ENCODE assay signal across 16 mouse cellular contexts in genomic region chr16:18552106-18552710, GRCm38 (mm10). TPM values are rescaled to one million over a fixed set of nuclear protein-coding genes. Genes with fewer than 3 reads are reported as not detected.
DNase-seq lines count a peak whose midpoint lies in the region; ATAC-seq and TF ChIP-seq lines count a peak whose summit lies in the region.
"Had no signal": no experiment of that assay in that cellular context is flagged by ENCODE, and none has a peak within 500 bp of the region (broad histone marks: within the 10 kb centered on the region; RNA-seq: fewer than 3 reads in every experiment).

No protein-coding gene starts in this region.

- H3K27me3 ChIP-seq in hindbrain, embryonic 12.5 days = peaks cover 3% of the 10 kb centered on the region; the same call in 1 of the 2 replicates
- no peaks in the 10 kb centered on the region for H3K27me3 ChIP-seq in hindbrain, postnatal 0 days (ENCODE audit: insufficient read depth, low read length)
- H3K27me3 ChIP-seq in midbrain, embryonic 10.5 days (ENCODE audit: low read depth, poor library complexity, severe bottlenecking) = peaks cover 5% of the 10 kb centered on the region; the same call in 1 of the 2 replicates
- no peaks in the 10 kb centered on the region for H3K27me3 ChIP-seq in midbrain, embryonic 13.5 days
- H3K27me3 ChIP-seq: lung, embryonic 15.5 days had no signal

- no peak for DNase-seq in hindbrain, postnatal 0 days (ENCODE audit: low spot score)
- DNase-seq in midbrain, embryonic 10.5 days (ENCODE audit: low spot score) = no peak
- peak; percentile 43 for DNase-seq in embryo, embryonic 11 days
- peak; percentile 38 for DNase-seq in mesoderm, embryonic 11.5 days (ENCODE audit: low read depth, low spot score)
- DNase-seq in retina, postnatal 1 day = no peak
- no peak for DNase-seq in left cerebral cortex, adult 9 months (ENCODE audit: low spot score in 2 of 2)
- DNase-seq: cerebellum, postnatal 10 days; gastrocnemius, postnatal 10 days; heart, postnatal 10 days; thymus, postnatal 4 days had no signal

- peak; percentile 46 for ATAC-seq in hindbrain, embryonic 12.5 days (ENCODE audit: low FRiP score)
- no peak for ATAC-seq in hindbrain, postnatal 0 days
- no peak for ATAC-seq in midbrain, embryonic 13.5 days

- no peak overlapping the region for H3K9ac ChIP-seq in hindbrain, embryonic 12.5 days
- no peak overlapping the region for H3K9ac ChIP-seq in hindbrain, postnatal 0 days (replicated peaks; ENCODE audit: low read length)
- H3K9ac ChIP-seq in midbrain, embryonic 13.5 days (replicated peaks) = no peak overlapping the region
- H3K9ac ChIP-seq: lung, embryonic 15.5 days had no signal

- 36% methylated on average over 11 of the region's 11 CpGs for WGBS in hindbrain, embryonic 12.5 days
- 59% methylated on average over 11 of the region's 11 CpGs for whole genome bisulfite sequencing in hindbrain, postnatal 0 days
- WGBS in midbrain, embryonic 10.5 days = 82% methylated on average over 11 of the region's 11 CpGs
- WGBS in midbrain, embryonic 13.5 days = 78% methylated on average over 11 of the region's 11 CpGs

- H3K36me3 ChIP-seq in hindbrain, embryonic 12.5 days = no peaks in the 10 kb centered on the region
- H3K36me3 ChIP-seq in hindbrain, postnatal 0 days (ENCODE audit: insufficient read depth, low read length) = no peaks in the 10 kb centered on the region
- H3K36me3 ChIP-seq in midbrain, embryonic 10.5 days = no peaks in the 10 kb centered on the region
- no peaks in the 10 kb centered on the region for H3K36me3 ChIP-seq in midbrain, embryonic 13.5 days
- H3K36me3 ChIP-seq: lung, embryonic 15.5 days had no signal

- TF ChIP-seq CTCF in hindbrain, postnatal 0 days (IDR thresholded peaks at IDR 0.05; ENCODE audit: low read depth) = no peak

- no peaks in the 10 kb centered on the region for H3K9me3 ChIP-seq in hindbrain, embryonic 12.5 days (replicated peaks)
- no peaks in the 10 kb centered on the region for H3K9me3 ChIP-seq in hindbrain, postnatal 0 days (ENCODE audit: low read length)
- H3K9me3 ChIP-seq in midbrain, embryonic 10.5 days (replicated peaks) = no peaks in the 10 kb centered on the region
- no peaks in the 10 kb centered on the region for H3K9me3 ChIP-seq in midbrain, embryonic 13.5 days
- H3K9me3 ChIP-seq: lung, embryonic 15.5 days had no signal

- no peak overlapping the region for H3K4me3 ChIP-seq in hindbrain, embryonic 12.5 days
- no peak overlapping the region for H3K4me3 ChIP-seq in hindbrain, postnatal 0 days (ENCODE audit: low read length)
- no peak overlapping the region for H3K4me3 ChIP-seq in midbrain, embryonic 10.5 days
- H3K4me3 ChIP-seq in midbrain, embryonic 13.5 days (replicated peaks) = no peak overlapping the region
- H3K4me3 ChIP-seq: lung, embryonic 15.5 days had no signal

- H3K4me2 ChIP-seq in hindbrain, embryonic 12.5 days (replicated peaks) = no peak overlapping the region
- H3K4me2 ChIP-seq in hindbrain, postnatal 0 days (ENCODE audit: low read depth, low read length) = no peak overlapping the region
- H3K4me2 ChIP-seq in midbrain, embryonic 13.5 days (replicated peaks) = no peak overlapping the region
- H3K4me2 ChIP-seq: lung, embryonic 15.5 days had no signal

- H3K27ac ChIP-seq in hindbrain, embryonic 12.5 days = no peak overlapping the region
- no peak overlapping the region for H3K27ac ChIP-seq in hindbrain, postnatal 0 days
- peak overlapping the region; percentile 17; the same call in 1 of the 2 replicates for H3K27ac ChIP-seq in midbrain, embryonic 10.5 days (replicated peaks)
- no peak overlapping the region for H3K27ac ChIP-seq in midbrain, embryonic 13.5 days
- H3K27ac ChIP-seq: lung, embryonic 15.5 days had no signal

- H3K4me1 ChIP-seq in hindbrain, embryonic 12.5 days = peaks cover 30% of the 10 kb centered on the region
- H3K4me1 ChIP-seq in hindbrain, postnatal 0 days (ENCODE audit: insufficient read depth, low read length) = no peaks in the 10 kb centered on the region
- peaks cover 16% of the 10 kb centered on the region for H3K4me1 ChIP-seq in midbrain, embryonic 10.5 days
- 0 out of 2 replicates have a peak, but pooled peaks cover 5% of the 10 kb centered on the region for H3K4me1 ChIP-seq in midbrain, embryonic 13.5 days (replicated peaks)

RNA-seq across cellular contexts. Expression of gene Tbx1, which starts 38.3 kb away (rescaled TPM):
- 15.4 and 15.5 TPM in 2 replicates for polyA plus RNA-seq in hindbrain, embryonic 12.5 days (2016; fragmentation: Nextera tagmentation; extraction: Ambion mirVana)
- total RNA-seq in hindbrain, postnatal 0 days (2014; rRNA removed) = 0.37 and 4.0 TPM in 2 replicates
- 0.51 and 0.92 TPM in 2 replicates for polyA plus RNA-seq in hindbrain, postnatal 0 days (2015; fragmentation: Nextera tagmentation; extraction: Ambion mirVana)
- 0.97 and 1.7 TPM in 2 replicates for polyA plus RNA-seq in midbrain, embryonic 10.5 days (2016; fragmentation: Nextera tagmentation; extraction: Ambion mirVana)
- 0.34 and 0.71 TPM in 2 replicates for polyA plus RNA-seq in midbrain, embryonic 13.5 days (2015; fragmentation: Nextera tagmentation; extraction: Ambion mirVana)
- total RNA-seq: liver, adult 2 months; megakaryocyte progenitor cell, adult 5-6 weeks; neutrophil, adult 5-6 weeks had no signal

RNA-seq across cellular contexts. Expression of gene Rtl10, which starts 53.5 kb away (rescaled TPM):
- 2.3 and 2.9 TPM in 2 replicates for polyA plus RNA-seq in hindbrain, embryonic 12.5 days (2016; fragmentation: Nextera tagmentation; extraction: Ambion mirVana)
- 11.0 and 12.4 TPM in 2 replicates for total RNA-seq in hindbrain, postnatal 0 days (2014; rRNA removed)
- polyA plus RNA-seq in hindbrain, postnatal 0 days (2015; fragmentation: Nextera tagmentation; extraction: Ambion mirVana) = 2.5 and 2.7 TPM in 2 replicates
- polyA plus RNA-seq in midbrain, embryonic 10.5 days (2016; fragmentation: Nextera tagmentation; extraction: Ambion mirVana) = 2.1 and 2.4 TPM in 2 replicates
- 3.9 and 4.5 TPM in 2 replicates for polyA plus RNA-seq in midbrain, embryonic 13.5 days (2015; fragmentation: Nextera tagmentation; extraction: Ambion mirVana)

RNA-seq across cellular contexts. Expression of gene Gnb1l, which starts 53.7 kb away (rescaled TPM):
- 11.5 and 12.4 TPM in 2 replicates for polyA plus RNA-seq in hindbrain, embryonic 12.5 days (2016; fragmentation: Nextera tagmentation; extraction: Ambion mirVana)
- 9.6 and 10.5 TPM in 2 replicates for total RNA-seq in hindbrain, postnatal 0 days (2014; rRNA removed)
- 16.9 and 18.0 TPM in 2 replicates for polyA plus RNA-seq in hindbrain, postnatal 0 days (2015; fragmentation: Nextera tagmentation; extraction: Ambion mirVana)
- 13.3 and 16.0 TPM in 2 replicates for polyA plus RNA-seq in midbrain, embryonic 10.5 days (2016; fragmentation: Nextera tagmentation; extraction: Ambion mirVana)
- 12.9 and 16.0 TPM in 2 replicates for polyA plus RNA-seq in midbrain, embryonic 13.5 days (2015; fragmentation: Nextera tagmentation; extraction: Ambion mirVana)

Comparison
In these comparisons a context has a peak if more than half of its experiments do, and no peak if none do; other contexts are left out.
1. DNase-seq: peak in embryo, embryonic 11 days (single experiment) and mesoderm, embryonic 11.5 days (single experiment); none in hindbrain, postnatal 0 days (single experiment), midbrain, embryonic 10.5 days (single experiment), retina, postnatal 1 day (single experiment) and left cerebral cortex, adult 9 months (0 of 2).